Comparison of ENCODE assay signal across 17 mouse cellular contexts in genomic region chr7:67639006-67639405, GRCm38 (mm10). TPM values are rescaled to one million over a fixed set of nuclear protein-coding genes. Genes with fewer than 3 reads are reported as not detected.
DNase-seq lines count a peak whose midpoint lies in the region; ATAC-seq and TF ChIP-seq lines count a peak whose summit lies in the region.
"Had no signal": no experiment of that assay in that cellular context is flagged by ENCODE, and none has a peak within 500 bp of the region (broad histone marks: within the 10 kb centered on the region; RNA-seq: fewer than 3 reads in every experiment).

No protein-coding gene starts in this region.

- H3K27ac ChIP-seq in lung, postnatal 0 days (ENCODE audit: low read length): no peak overlapping the region
- H3K27ac ChIP-seq in forebrain, embryonic 10.5 days: no peak overlapping the region
- H3K27ac ChIP-seq: embryonic facial prominence, embryonic 12.5 days; hindbrain, embryonic 12.5 days; limb, embryonic 13.5 days; liver, embryonic 14.5 days; midbrain, embryonic 15.5 days had no signal

- 0 out of 2 replicates have a peak, but pooled peaks cover 6% of the 10 kb centered on the region for H3K36me3 ChIP-seq in lung, postnatal 0 days (ENCODE audit: insufficient read depth, low read length)
- no peaks in the 10 kb centered on the region for H3K36me3 ChIP-seq in forebrain, embryonic 10.5 days (replicated peaks)
- H3K36me3 ChIP-seq: embryonic facial prominence, embryonic 12.5 days; midbrain, embryonic 15.5 days had no signal

- H3K4me2 ChIP-seq in lung, postnatal 0 days (replicated peaks; ENCODE audit: low read depth, low read length): no peak overlapping the region
- H3K4me2 ChIP-seq: embryonic facial prominence, embryonic 12.5 days; hindbrain, embryonic 12.5 days; limb, embryonic 13.5 days; midbrain, embryonic 15.5 days had no signal

- H3K27me3 ChIP-seq in lung, postnatal 0 days (replicated peaks; ENCODE audit: insufficient read depth, low read length): no peaks in the 10 kb centered on the region
- H3K27me3 ChIP-seq in forebrain, embryonic 10.5 days (ENCODE audit: poor library complexity, severe bottlenecking): no peaks in the 10 kb centered on the region
- H3K27me3 ChIP-seq: embryonic facial prominence, embryonic 12.5 days; hindbrain, embryonic 12.5 days; limb, embryonic 13.5 days; midbrain, embryonic 15.5 days had no signal

- TF ChIP-seq EP300 in lung, postnatal 0 days (IDR thresholded peaks at IDR 0.05): no peak

- peak; percentile 47; the same call in 1 of the 2 replicates for ATAC-seq in frontal cortex, adult (ENCODE audit: low TSS enrichment)
- ATAC-seq in lung, postnatal 0 days: peak; percentile 12; the same call in 1 of the 2 replicates
- ATAC-seq: forebrain, postnatal 0 days; inflammation-experienced regulatory T-cells, adult 6 months; midbrain, embryonic 15.5 days had no signal

- no peak overlapping the region for H3K9ac ChIP-seq in lung, postnatal 0 days (replicated peaks; ENCODE audit: low read depth)
- H3K9ac ChIP-seq: embryonic facial prominence, embryonic 12.5 days; forebrain, postnatal 0 days; hindbrain, embryonic 12.5 days; limb, embryonic 13.5 days; liver, embryonic 14.5 days; midbrain, embryonic 15.5 days had no signal

- no peak for DNase-seq in frontal cortex, postnatal 36 days (ENCODE audit: low spot score in 2 of 2)
- peak; percentile 48 for DNase-seq in layer of hippocampus, adult 11-12 months (ENCODE audit: low spot score)
- no peak for DNase-seq in layer of hippocampus, adult 9-10 months (ENCODE audit: low spot score)
- peak; percentile 43 for DNase-seq in Muller cell, postnatal 12 days (ENCODE audit: inconsistent ontology term)
- peak; percentile 42 for DNase-seq in lung, postnatal 0 days (ENCODE audit: low spot score)
- no peak for DNase-seq in forebrain, embryonic 10.5 days (ENCODE audit: extremely low spot score, low spot score)
- DNase-seq in urinary bladder, postnatal 10 days (ENCODE audit: low spot score): no peak
- DNase-seq: cerebellum, adult 9-10 months; forebrain, postnatal 0 days; gastrocnemius, postnatal 10 days had no signal

- no peak for TF ChIP-seq CTCF in lung, postnatal 0 days (IDR thresholded peaks at IDR 0.05)

- H3K9me3 ChIP-seq in lung, postnatal 0 days (ENCODE audit: low read length): no peaks in the 10 kb centered on the region
- H3K9me3 ChIP-seq in forebrain, embryonic 10.5 days: no peaks in the 10 kb centered on the region
- H3K9me3 ChIP-seq: embryonic facial prominence, embryonic 12.5 days; hindbrain, embryonic 12.5 days; limb, embryonic 13.5 days; midbrain, embryonic 15.5 days had no signal

- H3K4me1 ChIP-seq in lung, postnatal 0 days (ENCODE audit: insufficient read depth, low read depth, low read length): no peaks in the 10 kb centered on the region
- H3K4me1 ChIP-seq in forebrain, embryonic 10.5 days: peaks cover 9% of the 10 kb centered on the region
- H3K4me1 ChIP-seq: embryonic facial prominence, embryonic 12.5 days had no signal

- WGBS in lung, postnatal 0 days: 69% methylated on average over 3 of the region's 3 CpGs
- 83% methylated on average over 3 of the region's 3 CpGs for WGBS in forebrain, embryonic 10.5 days

- no peak overlapping the region for H3K4me3 ChIP-seq in lung, postnatal 0 days (ENCODE audit: low read depth, low read length)
- no peak overlapping the region for H3K4me3 ChIP-seq in forebrain, embryonic 10.5 days
- H3K4me3 ChIP-seq: embryonic facial prominence, embryonic 12.5 days; hindbrain, embryonic 12.5 days; limb, embryonic 13.5 days; midbrain, embryonic 15.5 days had no signal

RNA-seq across cellular contexts. Expression of gene Lrrc28, which starts 6.1 kb away (rescaled TPM):
- 13.4 and 14.0 TPM in 2 replicates for polyA plus RNA-seq in lung, postnatal 0 days (2015; fragmentation: Nextera tagmentation; extraction: Ambion mirVana)
- polyA plus RNA-seq in forebrain, embryonic 10.5 days (2016; fragmentation: Nextera tagmentation; extraction: Ambion mirVana): 16.0 and 16.7 TPM in 2 replicates

RNA-seq across cellular contexts. Expression of gene Ttc23, which starts 8.2 kb away (rescaled TPM):
- 14.4 and 17.3 TPM in 2 replicates for polyA plus RNA-seq in lung, postnatal 0 days (2015; fragmentation: Nextera tagmentation; extraction: Ambion mirVana)
- 33.9 and 36.0 TPM in 2 replicates for polyA plus RNA-seq in forebrain, embryonic 10.5 days (2016; fragmentation: Nextera tagmentation; extraction: Ambion mirVana)

Comparison
In these comparisons a context has a peak if more than half of its experiments do, and no peak if none do; other contexts are left out.
1. DNase-seq: peak in layer of hippocampus, adult 11-12 months (single experiment), Muller cell, postnatal 12 days (single experiment) and lung, postnatal 0 days (single experiment); none in frontal cortex, postnatal 36 days (0 of 2), layer of hippocampus, adult 9-10 months (single experiment), forebrain, embryonic 10.5 days (single experiment) and urinary bladder, postnatal 10 days (single experiment).